Comparison of ENCODE assay signal across 8 mouse cellular contexts in the genomic region with DNA sequence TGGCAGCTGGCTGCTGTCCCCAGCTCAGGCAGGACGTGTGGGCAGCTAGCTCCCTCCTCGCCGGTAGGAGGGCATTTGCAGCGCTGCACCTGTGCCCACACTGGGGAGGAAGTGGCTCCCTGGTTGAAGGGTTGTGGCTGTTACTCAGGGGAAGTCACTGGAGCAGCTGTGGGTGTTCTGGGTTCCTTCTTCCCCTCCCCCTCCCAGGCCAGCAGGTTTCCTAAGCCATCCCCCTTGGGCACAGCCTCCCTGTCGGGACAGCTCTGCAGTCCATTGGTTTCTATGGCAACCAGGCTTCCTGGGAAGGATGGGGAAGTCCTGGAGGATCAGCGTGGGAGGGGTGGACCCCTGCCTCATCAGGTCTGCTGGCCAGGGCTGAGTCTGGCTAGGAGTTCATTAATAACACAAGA. TPM values are rescaled to one million over a fixed set of nuclear protein-coding genes. Genes with fewer than 3 reads are reported as not detected.
A peak's percentile ranks its signal among the peaks of the same experiment; 100 is the strongest.
DNase-seq lines count a peak whose midpoint lies in the region; ATAC-seq and TF ChIP-seq lines count a peak whose summit lies in the region.

No protein-coding gene starts in this region.

- WGBS in neural tube, embryonic 12.5 days, result 7% methylated on average over 6 of the region's 6 CpGs

- no peaks in the 10 kb centered on the region for H3K9me3 ChIP-seq in neural tube, embryonic 12.5 days

- no peak overlapping the region; the same call in 1 of the 2 replicates for H3K4me3 ChIP-seq in neural tube, embryonic 12.5 days
- no peak overlapping the region for H3K4me3 ChIP-seq in layer of hippocampus, adult 2 months

- peak; percentile 94 for DNase-seq in heart, adult 11 months
- DNase-seq in heart, adult 9 months (ENCODE audit: low spot score in 2 of 2), result no peak
- DNase-seq in c-Kit-positive CD71-negative TER-119-negative erythroid progenitor cells, embryonic 14.5 days (ENCODE audit: low read depth), result peak; percentile 52
- peak; percentile 24 to 29 for DNase-seq in kidney, postnatal 36 days
- DNase-seq in left cerebral cortex, adult 9 months (ENCODE audit: low spot score in 2 of 2), result no peak
- DNase-seq in layer of hippocampus, adult 2 months (ENCODE audit: low spot score in 2 of 2), result no peak
- DNase-seq in gastrocnemius, postnatal 10 days, result no peak

- peaks cover 84% of the 10 kb centered on the region for H3K4me1 ChIP-seq in neural tube, embryonic 12.5 days

- peak overlapping the region; percentile 83 for H3K4me2 ChIP-seq in neural tube, embryonic 12.5 days (replicated peaks)

- TF ChIP-seq CTCF in layer of hippocampus, adult 2 months (conservative IDR thresholded peaks at IDR 0.05), result no peak

- H3K27me3 ChIP-seq in neural tube, embryonic 12.5 days (replicated peaks), result no peaks in the 10 kb centered on the region

- H3K27ac ChIP-seq in neural tube, embryonic 12.5 days, result no peak overlapping the region; the same call in 1 of the 2 replicates
- no peak overlapping the region for H3K27ac ChIP-seq in layer of hippocampus, adult 2 months

- H3K9ac ChIP-seq in neural tube, embryonic 12.5 days, result peak overlapping the region; percentile 22; the same call in 1 of the 2 replicates

- peak; percentile 48 for ATAC-seq in neural tube, embryonic 12.5 days (ENCODE audit: low FRiP score, low read depth)

- H3K36me3 ChIP-seq in neural tube, embryonic 12.5 days, result peaks cover 7% of the 10 kb centered on the region

RNA-seq across cellular contexts. Expression of gene Trp53i11, which starts 5.3 kb away (rescaled TPM):
- polyA plus RNA-seq in neural tube, embryonic 12.5 days (2016; fragmentation: Nextera tagmentation; extraction: Ambion mirVana), result 144 and 230 TPM in 2 replicates
- total RNA-seq in layer of hippocampus, adult 2 months (2021), result 10 to 100 TPM; 87.6 to 89.0 TPM
- 10 to 100 TPM; 37.0 to 38.3 TPM for total RNA-seq in gastrocnemius, postnatal 10 days (2021)

Comparison
In these comparisons a context has a peak if more than half of its experiments do, and no peak if none do; other contexts are left out.
1. DNase-seq: peak in heart, adult 11 months (single experiment), c-Kit-positive CD71-negative TER-119-negative erythroid progenitor cells, embryonic 14.5 days (single experiment) and kidney, postnatal 36 days (2 of 2); none in heart, adult 9 months (0 of 2), left cerebral cortex, adult 9 months (0 of 2), layer of hippocampus, adult 2 months (0 of 2) and gastrocnemius, postnatal 10 days (single experiment).